Mouse (Mus musculus): ENCODE results near the gene Ube2dnl1.

- TF ChIP-seq CHD2 (IDR thresholded peaks at IDR 0.05; ENCODE audit: low read depth, low read length) (no peak), HCFC1 (IDR thresholded peaks at IDR 0.05; ENCODE audit: borderline replicate concordance, insufficient read depth, low read length) (no peak)
Measured at GRCm38 (mm10) chrX:114904712-114905111, at the start of gene Ube2dnl1.
